Comparison of ENCODE assay signal across 17 mouse cellular contexts in genomic region chrX:38247108-38247507, GRCm38 (mm10). TPM values are rescaled to one million over a fixed set of nuclear protein-coding genes. Genes with fewer than 3 reads are reported as not detected.
DNase-seq lines count a peak whose midpoint lies in the region; ATAC-seq and TF ChIP-seq lines count a peak whose summit lies in the region.
"Had no signal": no experiment of that assay in that cellular context is flagged by ENCODE, and none has a peak within 500 bp of the region (broad histone marks: within the 10 kb centered on the region; RNA-seq: fewer than 3 reads in every experiment).

No protein-coding gene starts in this region.

- no peaks in the 10 kb centered on the region for H3K36me3 ChIP-seq in lung, postnatal 0 days (ENCODE audit: insufficient read depth, low read length)
- H3K36me3 ChIP-seq: embryonic facial prominence, embryonic 13.5 days; G1E; liver, embryonic 12.5 days had no signal

- no peak for TF ChIP-seq CTCF in lung, postnatal 0 days (IDR thresholded peaks at IDR 0.05)

- no peaks in the 10 kb centered on the region for H3K4me1 ChIP-seq in lung, postnatal 0 days (ENCODE audit: insufficient read depth, low read depth, low read length)
- H3K4me1 ChIP-seq: embryonic facial prominence, embryonic 13.5 days; liver, embryonic 12.5 days had no signal

- no peak overlapping the region for H3K9ac ChIP-seq in lung, postnatal 0 days (replicated peaks; ENCODE audit: low read depth)
- H3K9ac ChIP-seq: embryonic facial prominence, embryonic 13.5 days; liver, embryonic 12.5 days had no signal

- DNase-seq in adrenal gland, adult (ENCODE audit: inconsistent age in 2 of 2, low spot score in 1 of 2) = peak; percentile 63 to 81
- DNase-seq in adrenal gland, postnatal 4 days (ENCODE audit: low spot score in 2 of 2) = no peak
- DNase-seq in lung, postnatal 0 days (ENCODE audit: low spot score) = peak; percentile 15
- no peak for DNase-seq in lung, postnatal 4 days
- DNase-seq in adrenal gland, adult 8-10 months = peak; percentile 32
- DNase-seq in induced T-regulatory cell, adult 2 months (ENCODE audit: low read depth) = peak; percentile 9
- DNase-seq in gastrocnemius, postnatal 14 days = no peak
- no peak for DNase-seq in liver
- DNase-seq: B cell, adult 2 months; cerebellum, adult 9-11 months; gastrocnemius, postnatal 10 days; left cerebral cortex, postnatal 4 days; lung, postnatal 10 days; thymus, postnatal 4 days had no signal

- no peak; the same call in 1 of the 2 replicates for ATAC-seq in lung, postnatal 0 days
- ATAC-seq: liver, embryonic 12.5 days had no signal

- H3K4me3 ChIP-seq in lung, postnatal 0 days (ENCODE audit: low read depth, low read length) = no peak overlapping the region
- H3K4me3 ChIP-seq: embryonic facial prominence, embryonic 13.5 days; liver, embryonic 12.5 days had no signal

- no peak overlapping the region for H3K27ac ChIP-seq in lung, postnatal 0 days (ENCODE audit: low read length)
- H3K27ac ChIP-seq: embryonic facial prominence, embryonic 13.5 days; liver, embryonic 12.5 days had no signal

- 35% methylated on average over 6 of the region's 6 CpGs for WGBS in lung, postnatal 0 days

- H3K9me3 ChIP-seq in lung, postnatal 0 days (ENCODE audit: low read length) = no peaks in the 10 kb centered on the region
- H3K9me3 ChIP-seq: embryonic facial prominence, embryonic 13.5 days; G1E; liver, embryonic 12.5 days had no signal

- intact Hi-C loops in gastrocnemius, postnatal 14 days (cut with DNase I; ENCODE audit: low total_unique reads) = no loop called here

- no peak for TF ChIP-seq EP300 in lung, postnatal 0 days (IDR thresholded peaks at IDR 0.05)

- no peaks in the 10 kb centered on the region for H3K27me3 ChIP-seq in lung, postnatal 0 days (replicated peaks; ENCODE audit: insufficient read depth, low read length)

- no peak overlapping the region for H3K4me2 ChIP-seq in lung, postnatal 0 days (replicated peaks; ENCODE audit: low read depth, low read length)
- H3K4me2 ChIP-seq: embryonic facial prominence, embryonic 13.5 days; liver, embryonic 12.5 days had no signal

RNA-seq across cellular contexts. Expression of gene Tmem255a, which starts 5.1 kb away (rescaled TPM):
- 10 to 100 TPM; 15.0 to 18.9 TPM for total RNA-seq in adrenal gland, postnatal 4 days (2021)
- polyA plus RNA-seq in lung, postnatal 0 days (2015; fragmentation: Nextera tagmentation; extraction: Ambion mirVana) = 6.7 and 7.7 TPM in 2 replicates
- 10 to 100 TPM; 33.4 to 59.1 (median 46.4) TPM for total RNA-seq in adrenal gland, adult 8-10 months (2022)
- total RNA-seq in gastrocnemius, postnatal 14 days (2021) = 1 to 10 TPM; 2.8 to 4.4 TPM
- polyA plus RNA-seq: G1E had no signal

RNA-seq across cellular contexts. Expression of gene Zbtb33, which starts 57.5 kb away (rescaled TPM):
- 10 to 100 TPM; 32.0 to 34.8 TPM for total RNA-seq in adrenal gland, postnatal 4 days (2021)
- polyA plus RNA-seq in lung, postnatal 0 days (2015; fragmentation: Nextera tagmentation; extraction: Ambion mirVana) = 1.8 and 2.0 TPM in 2 replicates
- total RNA-seq in adrenal gland, adult 8-10 months (2022) = 10 to 100 TPM; 28.2 to 42.7 (median 34.2) TPM
- total RNA-seq in gastrocnemius, postnatal 14 days (2021) = 1 to 10 TPM; 6.8 to 7.3 TPM

Comparison
In these comparisons a context has a peak if more than half of its experiments do, and no peak if none do; other contexts are left out.
1. DNase-seq: peak in adrenal gland, adult (2 of 2), lung, postnatal 0 days (single experiment), adrenal gland, adult 8-10 months (single experiment) and induced T-regulatory cell, adult 2 months (single experiment); none in adrenal gland, postnatal 4 days (0 of 2), lung, postnatal 4 days (0 of 2), gastrocnemius, postnatal 14 days (single experiment) and liver (single experiment).